Mouse (Mus musculus) kidney, embryonic 15.5 days (tissue): ENCODE results near the gene Tjp2. TPM values are rescaled to one million over a fixed set of nuclear protein-coding genes. Genes with fewer than 3 reads are reported as not detected.
"Not testable (repeated sequence)": the region's sequence is repeated elsewhere in the genome, so short reads cannot be mapped to it uniquely, and the experiment has no call there.

Experiments
- ATAC-seq: fragments of 200-750 bp; cut with Nextera tagmentation; replicated peaks from 2 replicates; pipeline ENCODE4 v1.8.0; 2017; ENCODE audit warnings: moderate TSS enrichment; ENCODE audit not compliant: low FRiP score
- H3K27ac ChIP-seq: fragments of 300-500 bp; sonication (generic); 2 replicates; pipeline ENCODE4 v1.5.1; 2015; ENCODE audit warnings: mild to moderate bottlenecking, inconsistent platforms
- H3K27me3 ChIP-seq: fragments of 300-500 bp; sonication (generic); 2 replicates; pipeline ENCODE4 v1.6.1; 2015; ENCODE audit warnings: inconsistent platforms
- H3K36me3 ChIP-seq: fragments of 300-500 bp; sonication (generic); 2 replicates; pipeline ENCODE4 v1.6.1; 2015; ENCODE audit warnings: inconsistent platforms
- H3K4me1 ChIP-seq: fragments of 300-500 bp; sonication (generic); 2 replicates; pipeline ENCODE4 v1.6.1; 2015; ENCODE audit warnings: inconsistent platforms
- H3K4me2 ChIP-seq: fragments of 300-500 bp; sonication (generic); 2 replicates; pipeline ENCODE4 v1.6.1; 2015; ENCODE audit warnings: moderate library complexity, mild to moderate bottlenecking, inconsistent platforms
- H3K4me3 ChIP-seq: fragments of 300-500 bp; sonication (generic); replicated peaks from 2 replicates; pipeline ENCODE4 v1.5.1; 2015; ENCODE audit warnings: mild to moderate bottlenecking, inconsistent platforms
- H3K9ac ChIP-seq: fragments of 300-500 bp; sonication (generic); 2 replicates; pipeline ENCODE4 v1.6.1; 2015; ENCODE audit warnings: mild to moderate bottlenecking, inconsistent platforms
- H3K9me3 ChIP-seq: fragments of 300-500 bp; sonication (generic); replicated peaks from 2 replicates; pipeline ENCODE4 v1.6.1; 2016; ENCODE audit warnings: inconsistent platforms
- WGBS: fragments of 180-500 bp; shearing (Covaris S2); methylation state at CpG from one replicate; pipeline ENCODE4 v1.1.7; 2015; ENCODE audit warnings: mixed read lengths; 5-methylcytosine and 5-hydroxymethylcytosine counted together
- polyA plus RNA-seq: library from polyadenylated mRNA; unstranded; fragments of >200 nt; fragmentation: Nextera tagmentation; extraction: Ambion mirVana; gene quantifications from 2 replicates; pipeline ENCODE4 v1.2.1, GENCODE M21; 2015

Tjp2 gene
- polyA plus RNA-seq, 1 experiment from 2014 or later: 31.3 TPM

- Histone ChIP-seq H3K9ac (no peak overlapping the region), H3K4me2 (no peak overlapping the region), H3K9me3 (no peaks in the 10 kb centered on the region), H3K36me3 (no peaks in the 10 kb centered on the region), H3K27me3 (no peaks in the 10 kb centered on the region), H3K4me1 (peaks cover 22% of the 10 kb centered on the region), H3K27ac (no peak overlapping the region), H3K4me3 (no peak overlapping the region)
- ATAC-seq: no peak
- 28% methylated on average over 9 of the region's 9 CpGs for WGBS
Measured at GRCm38 (mm10) chr19:24253657-24254260, 28.9 kb upstream of the Tjp2 start.

DNA sequence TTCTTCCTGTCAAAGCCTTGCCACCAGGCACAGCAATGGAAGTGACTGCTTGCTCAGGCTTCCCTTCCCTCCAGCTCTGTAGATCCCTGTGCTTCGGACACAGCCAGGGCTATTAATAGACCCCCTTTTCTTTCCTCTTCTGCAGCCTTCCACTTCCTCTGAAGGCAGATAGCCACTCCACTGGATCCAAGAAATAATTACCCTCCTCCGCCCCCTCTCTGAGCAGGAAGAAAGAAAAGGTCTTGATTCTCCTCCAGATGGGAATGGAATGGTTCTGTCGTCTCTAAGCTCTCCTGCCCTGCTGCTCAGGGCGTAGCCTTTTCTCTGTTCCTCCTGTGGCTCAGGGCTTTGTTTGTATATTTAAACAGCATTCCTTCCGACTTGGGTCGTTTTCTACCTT is 27.0 kb upstream of the Tjp2 start:
- Histone ChIP-seq H3K9me3 (no peaks in the 10 kb centered on the region), H3K27ac (peak overlapping the region; percentile 82), H3K36me3 (no peaks in the 10 kb centered on the region), H3K27me3 (no peaks in the 10 kb centered on the region), H3K4me2 (peak overlapping the region; percentile 34), H3K4me3 (no peak overlapping the region), H3K4me1 (peaks cover 22% of the 10 kb centered on the region), H3K9ac (no peak overlapping the region)
- peak; percentile 77; the same call in 1 of the 2 replicates for ATAC-seq
- 15% methylated on average over 6 of the region's 6 CpGs for WGBS

DNA sequence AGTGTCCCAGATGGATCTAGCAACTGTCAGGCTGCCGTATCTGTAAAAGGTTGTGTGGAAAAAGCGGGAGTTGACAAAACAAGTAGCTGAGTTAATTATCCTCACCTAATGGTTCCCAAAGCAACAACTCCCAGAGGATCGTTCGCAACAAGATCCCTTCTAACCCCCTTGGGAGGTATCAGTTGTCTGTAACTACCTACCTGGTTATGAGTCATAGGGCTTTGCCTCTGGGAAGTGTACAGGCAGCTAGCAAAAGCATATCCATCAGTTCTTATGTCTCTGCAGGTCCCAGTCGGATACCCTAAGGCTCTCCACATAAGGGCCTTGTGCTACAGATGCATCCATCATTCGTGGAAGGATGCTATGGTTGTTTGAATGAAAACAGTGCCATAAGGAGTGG is 18.5 kb upstream of the Tjp2 start:
- ATAC-seq: no peak
- no peak overlapping the region for H3K27ac ChIP-seq
- H3K9ac ChIP-seq: no peak overlapping the region
- no peaks in the 10 kb centered on the region for H3K27me3 ChIP-seq
- H3K36me3 ChIP-seq: no peaks in the 10 kb centered on the region
- WGBS: 62% methylated on average over 6 of the region's 6 CpGs
- H3K4me2 ChIP-seq: no peak overlapping the region
- no peak overlapping the region for H3K4me3 ChIP-seq
- H3K4me1 ChIP-seq: peaks cover 38% of the 10 kb centered on the region
- H3K9me3 ChIP-seq: no peaks in the 10 kb centered on the region

DNA sequence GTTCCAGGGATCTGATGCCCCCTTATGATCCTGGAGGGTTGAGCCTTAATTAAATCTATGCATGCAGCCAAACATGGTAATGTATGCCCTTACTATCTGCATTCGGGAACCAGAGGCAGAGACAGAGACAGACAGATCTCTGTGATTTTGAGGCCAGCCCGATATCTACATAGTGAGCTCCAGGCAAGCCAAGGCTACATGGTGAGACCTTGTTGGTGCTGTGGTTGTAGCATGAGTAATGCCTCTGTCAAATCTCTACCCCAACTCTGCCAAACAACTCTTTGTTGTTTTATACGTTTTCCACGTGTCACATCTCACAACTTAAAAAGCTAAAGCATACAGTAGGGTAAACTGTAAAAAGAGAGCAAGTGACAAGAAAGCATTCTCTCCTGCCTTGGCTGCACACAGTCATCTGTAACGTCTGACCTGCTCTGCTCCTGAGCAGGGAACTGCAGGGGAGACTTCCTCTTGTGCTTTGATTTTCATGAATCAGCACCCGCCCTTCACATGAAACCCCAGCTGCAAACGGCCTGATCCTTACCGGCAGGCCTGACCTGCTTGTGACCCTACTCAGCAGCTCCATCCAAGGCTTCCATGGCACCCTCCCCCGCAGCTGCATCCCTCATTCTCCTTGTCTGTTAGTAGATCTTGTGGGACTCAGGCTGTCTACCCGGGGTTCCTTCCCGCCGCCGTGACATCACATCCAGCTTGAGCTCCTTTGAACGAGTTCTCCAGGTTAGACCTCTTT is 17.1 kb upstream of the Tjp2 start:
- Histone ChIP-seq H3K4me3 (peak overlapping the region; percentile 3; the same call in 1 of the 2 replicates), H3K27ac (peak overlapping the region; percentile 79), H3K36me3 (no peaks in the 10 kb centered on the region), H3K4me1 (peaks cover 41% of the 10 kb centered on the region), H3K9ac (0 out of 2 replicates have a peak overlapping the region, but pooled peaks have one; percentile 4), H3K4me2 (peak overlapping the region; percentile 43), H3K9me3 (no peaks in the 10 kb centered on the region), H3K27me3 (no peaks in the 10 kb centered on the region)
- 10% methylated on average over 14 of the region's 14 CpGs for WGBS
- ATAC-seq: peak; percentile 88

- H3K4me3 ChIP-seq: no peak overlapping the region
- 59% methylated on average over 8 of the region's 8 CpGs for WGBS
- no peak overlapping the region for H3K9ac ChIP-seq
- peaks cover 41% of the 10 kb centered on the region for H3K4me1 ChIP-seq
- no peak overlapping the region for H3K4me2 ChIP-seq
- H3K27me3 ChIP-seq: no peaks in the 10 kb centered on the region
- H3K36me3 ChIP-seq: no peaks in the 10 kb centered on the region
- H3K9me3 ChIP-seq: no peaks in the 10 kb centered on the region
- no peak for ATAC-seq
- peak overlapping the region; percentile 79; the same call in 1 of the 2 replicates for H3K27ac ChIP-seq
Measured at GRCm38 (mm10) chr19:24241271-24241670, 16.4 kb upstream of the Tjp2 start.

- Histone ChIP-seq H3K27me3 (no peaks in the 10 kb centered on the region), H3K4me2 (no peak overlapping the region), H3K27ac (no peak overlapping the region), H3K36me3 (no peaks in the 10 kb centered on the region), H3K4me1 (peaks cover 35% of the 10 kb centered on the region), H3K4me3 (no peak overlapping the region), H3K9me3 (no peaks in the 10 kb centered on the region), H3K9ac (no peak overlapping the region)
- 63% methylated on average over 4 of the region's 4 CpGs for WGBS
- ATAC-seq: no peak
Measured at GRCm38 (mm10) chr19:24238011-24238410, 13.2 kb upstream of the Tjp2 start.

- not testable (repeated sequence) for H3K9me3 ChIP-seq, H3K36me3 ChIP-seq, H3K4me1 ChIP-seq, H3K4me3 ChIP-seq, ATAC-seq, H3K27ac ChIP-seq, H3K9ac ChIP-seq, H3K27me3 ChIP-seq, H3K4me2 ChIP-seq
- whole genome bisulfite sequencing: 93% methylated on average over 1 of the region's 1 CpGs
Measured at GRCm38 (mm10) chr19:24232356-24232755, 7.5 kb upstream of the Tjp2 start.

GRCm38 (mm10) chr19:24225305-24225696 is 471 bp upstream of the Tjp2 start:
- Histone ChIP-seq H3K9me3 (no peaks in the 10 kb centered on the region), H3K36me3 (no peaks in the 10 kb centered on the region), H3K4me3 (peak overlapping the region; percentile 67), H3K4me1 (peaks cover 45% of the 10 kb centered on the region), H3K27me3 (0 out of 2 replicates have a peak, but pooled peaks cover 5% of the 10 kb centered on the region), H3K27ac (peak overlapping the region; percentile 92), H3K9ac (peak overlapping the region; percentile 76), H3K4me2 (peak overlapping the region; percentile 91)
- ATAC-seq: peak; percentile 61; the same call in 1 of the 2 replicates
- WGBS: 1% methylated on average over 17 of the region's 17 CpGs

- Histone ChIP-seq H3K27me3 (0 out of 2 replicates have a peak, but pooled peaks cover 5% of the 10 kb centered on the region), H3K36me3 (no peaks in the 10 kb centered on the region), H3K4me2 (peak overlapping the region; percentile 91), H3K9ac (peak overlapping the region; percentile 76), H3K9me3 (no peaks in the 10 kb centered on the region), H3K27ac (peak overlapping the region; percentile 92), H3K4me1 (peaks cover 58% of the 10 kb centered on the region), H3K4me3 (peak overlapping the region; percentile 67)
- WGBS: 18% methylated on average over 11 of the region's 11 CpGs
- ATAC-seq: no peak
Measured at GRCm38 (mm10) chr19:24223851-24224251, 979 bp downstream of the Tjp2 start.

GRCm38 (mm10) chr19:24221455-24221854 is 3.4 kb downstream of the Tjp2 start:
- H3K9ac ChIP-seq: no peak overlapping the region
- peak overlapping the region; percentile 14 for H3K4me2 ChIP-seq
- no peak for ATAC-seq
- 0 out of 2 replicates have a peak, but pooled peaks cover 5% of the 10 kb centered on the region for H3K27me3 ChIP-seq
- peak overlapping the region; percentile 33 for H3K27ac ChIP-seq
- H3K36me3 ChIP-seq: no peaks in the 10 kb centered on the region
- H3K9me3 ChIP-seq: no peaks in the 10 kb centered on the region
- 56% methylated on average over 4 of the region's 4 CpGs for WGBS
- H3K4me3 ChIP-seq: no peak overlapping the region
- H3K4me1 ChIP-seq: peaks cover 63% of the 10 kb centered on the region

- H3K4me1 ChIP-seq: peaks cover 61% of the 10 kb centered on the region
- no peaks in the 10 kb centered on the region for H3K36me3 ChIP-seq
- WGBS: 17% methylated on average over 14 of the region's 14 CpGs
- 0 out of 2 replicates have a peak, but pooled peaks cover 5% of the 10 kb centered on the region for H3K27me3 ChIP-seq
- H3K27ac ChIP-seq: peak overlapping the region; percentile 33
- H3K4me2 ChIP-seq: peak overlapping the region; percentile 14
- H3K4me3 ChIP-seq: no peak overlapping the region
- H3K9me3 ChIP-seq: no peaks in the 10 kb centered on the region
- H3K9ac ChIP-seq: no peak overlapping the region
- no peak for ATAC-seq
Measured at GRCm38 (mm10) chr19:24220795-24221445, 3.9 kb downstream of the Tjp2 start.

- H3K4me3 ChIP-seq: no peak overlapping the region
- 40% methylated on average over 9 of the region's 9 CpGs for WGBS
- H3K9me3 ChIP-seq: no peaks in the 10 kb centered on the region
- ATAC-seq: no peak
- H3K27ac ChIP-seq: peak overlapping the region; percentile 72
- no peak overlapping the region for H3K4me2 ChIP-seq
- H3K4me1 ChIP-seq: peaks cover 45% of the 10 kb centered on the region
- no peaks in the 10 kb centered on the region for H3K27me3 ChIP-seq
- H3K9ac ChIP-seq: no peak overlapping the region
- no peaks in the 10 kb centered on the region for H3K36me3 ChIP-seq
Measured at GRCm38 (mm10) chr19:24219011-24219410, 5.8 kb downstream of the Tjp2 start.
